Mouse (Mus musculus) thymus, postnatal 4 days (tissue): Measurements from ENCODE around the gene Prickle2.

Experiments used
- DNase-seq: peaks from one replicate; pipeline ENCODE4 v3.0.0; 2021

Gene Prickle2

DNA sequence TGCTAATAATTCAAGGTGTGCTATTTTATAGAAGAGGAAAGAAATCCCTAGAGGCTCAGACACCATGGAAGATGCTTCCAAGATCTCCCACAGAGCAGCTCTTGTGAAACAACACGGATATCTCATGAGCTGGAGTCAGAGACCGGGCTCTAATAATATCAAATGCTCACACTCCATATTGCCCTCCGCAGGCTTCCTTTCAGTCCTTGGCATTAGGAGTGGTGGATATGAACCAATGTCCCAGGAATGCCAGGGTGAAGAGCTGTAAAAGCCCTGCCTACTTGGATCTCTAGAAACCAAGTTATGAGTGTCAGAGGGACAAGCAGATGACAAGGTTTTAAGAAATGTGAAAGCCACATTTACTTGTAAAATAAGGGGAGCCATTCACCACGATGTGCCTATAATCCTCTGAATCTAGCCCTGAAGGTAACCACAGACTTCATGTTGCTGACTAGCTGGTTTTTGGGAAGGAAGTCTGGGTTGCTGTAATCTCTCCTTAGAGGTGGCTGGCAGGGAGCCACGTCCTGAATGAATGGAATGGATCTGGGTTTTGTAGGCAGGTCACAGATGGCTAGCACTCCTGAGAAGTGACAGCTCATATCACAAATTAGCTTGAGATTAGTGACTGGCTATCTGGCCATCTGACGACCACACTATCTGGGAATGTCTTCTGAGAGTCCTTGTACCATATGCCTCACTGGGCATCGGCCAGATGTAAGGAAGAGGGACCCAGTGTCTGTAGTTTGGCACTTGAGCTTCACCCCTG lies 278.4 kb downstream of the Prickle2 start:
- no peak for DNase-seq

DNA sequence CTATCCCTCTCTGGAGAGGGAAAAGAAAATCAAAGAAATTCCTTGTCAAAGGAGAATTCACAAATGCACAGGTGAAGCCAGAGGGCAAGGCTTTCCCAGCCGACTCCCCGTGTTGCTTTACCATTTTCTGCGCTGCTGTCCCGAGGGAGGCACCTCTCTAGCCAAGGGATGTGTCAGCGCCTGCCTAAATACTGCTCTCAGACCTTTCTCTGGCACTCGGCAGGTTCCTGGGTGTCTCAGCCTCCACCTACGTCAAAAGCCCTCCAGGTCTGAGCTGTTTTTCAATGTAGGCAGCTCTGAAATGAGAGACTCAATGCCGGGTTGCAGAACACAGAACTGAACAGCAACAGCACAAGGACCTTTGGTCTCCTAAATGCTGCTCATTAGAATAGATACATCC lies 280.1 kb downstream of the Prickle2 start:
- no peak for DNase-seq

DNA sequence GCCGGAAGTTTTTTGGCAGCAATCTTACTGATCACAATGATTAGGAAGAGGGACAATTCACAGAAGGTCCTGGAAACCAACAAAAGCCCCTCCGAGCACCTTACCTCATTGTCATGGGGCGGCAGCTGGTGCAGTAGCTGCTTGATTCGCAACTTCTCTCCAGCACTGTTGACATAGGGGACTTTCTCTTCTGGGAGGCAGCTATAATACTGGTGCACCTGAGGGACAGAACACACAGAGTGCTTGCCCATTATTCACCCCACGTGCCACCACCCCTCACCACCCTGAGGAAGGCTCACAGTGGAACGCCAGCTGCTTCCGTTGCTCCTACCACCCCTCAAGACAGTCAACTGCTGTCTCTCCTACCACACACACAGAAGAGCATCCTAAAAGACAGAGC lies 280.5 kb downstream of the Prickle2 start:
- DNase-seq, result no peak

DNA sequence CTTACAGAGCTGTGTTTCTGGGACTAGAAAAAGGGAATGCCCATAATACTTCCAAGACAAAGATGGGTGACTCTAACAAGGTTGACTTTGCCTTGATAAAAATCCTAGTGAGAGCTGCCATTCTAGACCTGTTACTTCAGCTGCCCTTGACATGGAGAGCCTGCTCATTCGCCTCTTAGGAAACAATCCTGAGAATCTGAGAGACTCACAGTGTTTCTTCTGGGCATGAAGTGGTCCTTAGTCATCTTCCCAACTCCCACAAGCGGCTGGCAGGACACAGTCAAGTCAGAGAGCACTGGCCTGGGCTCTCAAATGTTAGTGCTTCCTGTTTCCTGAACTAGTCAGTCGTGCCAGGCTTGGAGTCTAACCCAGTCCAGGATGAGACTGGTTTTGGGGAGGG lies 281.0 kb downstream of the Prickle2 start:
- DNase-seq, result no peak

DNA sequence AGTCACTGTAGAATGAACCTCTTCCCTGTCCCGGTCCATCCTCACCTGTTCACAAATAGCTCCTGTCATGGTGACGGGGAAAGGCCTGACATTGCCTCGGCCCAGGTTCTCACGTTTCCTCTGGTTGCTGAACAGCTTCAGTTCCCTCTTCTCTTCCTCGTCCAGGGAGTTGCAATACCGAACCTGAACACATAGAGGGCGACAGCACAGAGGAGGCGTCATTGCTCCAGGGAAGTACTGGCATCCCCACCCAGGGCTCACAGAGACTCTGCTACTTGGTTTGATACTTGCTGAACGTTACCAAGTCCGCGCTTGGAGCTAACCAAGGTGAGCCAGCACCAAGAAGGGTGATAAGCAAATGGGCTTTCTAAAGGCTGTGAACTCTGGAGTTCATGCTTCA lies 283.7 kb downstream of the Prickle2 start:
- DNase-seq, result peak; percentile 26

DNA sequence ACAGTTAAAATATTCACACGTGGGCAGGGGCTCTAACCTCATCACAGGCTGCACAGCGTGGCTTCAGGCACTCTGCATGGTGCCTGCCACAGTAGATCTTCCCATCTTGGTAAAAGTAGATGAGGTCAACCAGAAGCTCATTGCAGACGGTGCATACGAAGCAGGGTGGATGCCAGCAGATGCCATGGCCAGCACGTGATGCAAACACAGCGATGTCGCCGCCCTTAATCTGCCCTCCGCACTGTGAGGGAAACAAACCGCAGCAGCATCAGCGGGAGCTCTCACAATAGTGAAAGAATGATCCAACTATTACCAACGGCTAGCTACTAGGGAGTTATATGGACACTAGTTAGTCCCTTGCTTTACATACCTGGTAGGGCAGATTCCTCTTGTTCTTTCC lies 285.8 kb downstream of the Prickle2 start:
- no peak for DNase-seq

DNA sequence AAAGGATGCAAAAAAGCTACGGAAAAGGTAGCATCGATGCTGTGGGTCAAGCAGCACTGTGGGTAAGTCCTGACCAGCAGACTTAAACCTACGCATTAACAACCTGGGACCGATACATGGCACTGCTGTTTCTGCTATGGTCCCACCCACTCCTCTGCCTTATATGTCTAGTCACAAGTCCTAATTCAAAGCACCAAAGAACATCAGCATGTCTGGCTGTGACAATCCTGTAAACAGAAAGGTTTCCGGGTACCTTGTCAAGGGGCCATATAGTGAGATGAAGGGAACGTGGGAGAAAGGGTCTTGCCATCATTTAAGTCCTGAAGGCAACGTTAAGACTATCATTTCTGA lies 290.6 kb downstream of the Prickle2 start:
- DNase-seq, result no peak

DNA sequence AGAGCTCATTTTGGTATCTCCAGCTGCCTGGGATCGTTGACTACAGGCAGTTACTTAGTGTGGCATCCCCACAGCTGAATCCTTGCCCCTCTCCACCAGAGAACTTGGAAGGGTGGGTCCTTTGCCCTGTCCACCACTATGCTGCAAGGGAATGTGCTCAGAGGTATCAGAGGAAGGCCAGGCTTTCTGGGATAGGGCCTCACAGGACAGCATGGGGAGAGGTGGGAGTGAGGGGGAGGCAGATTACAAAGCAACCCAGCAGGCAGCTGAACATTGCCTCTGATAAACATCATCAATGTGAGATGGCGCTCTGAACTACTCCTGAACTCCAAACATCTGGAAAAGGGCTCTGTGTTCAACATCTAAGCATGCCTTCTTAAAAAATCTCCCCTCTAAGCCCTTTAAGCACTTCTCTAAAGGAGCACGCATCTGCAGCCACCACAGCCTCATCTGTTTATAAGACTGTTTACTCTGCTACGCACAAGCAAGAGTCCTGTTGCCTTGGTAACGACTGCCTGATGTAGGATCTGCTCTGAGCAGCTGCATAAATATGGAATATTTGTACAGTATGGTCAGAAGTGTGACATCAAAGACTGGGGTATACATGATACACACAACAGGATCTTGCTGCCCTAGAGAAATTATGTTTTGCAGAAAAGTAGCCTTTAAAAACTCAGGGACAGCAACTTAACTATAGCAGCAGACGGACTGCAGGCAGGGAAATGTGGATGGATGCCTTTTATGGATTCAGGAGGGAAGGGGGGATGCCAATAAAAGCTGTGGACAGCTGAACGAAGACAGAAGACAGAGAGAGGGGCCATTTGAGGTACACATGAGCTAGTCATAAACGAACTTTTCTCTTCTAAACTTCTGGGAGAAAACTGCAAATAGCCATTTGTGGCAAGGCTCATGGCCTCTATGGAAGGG lies 291.2 kb downstream of the Prickle2 start:
- DNase-seq, result no peak

DNA sequence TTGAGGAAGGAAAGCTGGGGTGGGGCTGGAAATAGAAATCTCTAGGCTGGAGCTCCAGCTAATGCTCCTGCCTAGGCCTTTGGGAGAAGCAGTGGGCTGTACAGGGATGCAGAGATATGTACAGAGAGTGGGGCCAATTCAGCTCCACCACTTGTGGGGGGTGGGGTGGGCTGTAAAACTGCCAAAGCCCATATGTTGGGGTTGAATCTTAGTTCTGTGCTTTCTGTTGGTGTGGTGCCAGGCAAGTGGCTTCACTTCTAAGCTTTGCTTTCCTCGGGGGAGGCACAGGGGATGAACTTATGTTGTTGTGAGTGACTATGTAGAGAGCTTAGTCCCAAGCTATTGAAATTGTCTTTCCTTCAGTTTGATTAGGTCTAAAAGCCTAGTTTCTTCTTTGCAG lies 292.0 kb downstream of the Prickle2 start:
- no peak for DNase-seq

DNA sequence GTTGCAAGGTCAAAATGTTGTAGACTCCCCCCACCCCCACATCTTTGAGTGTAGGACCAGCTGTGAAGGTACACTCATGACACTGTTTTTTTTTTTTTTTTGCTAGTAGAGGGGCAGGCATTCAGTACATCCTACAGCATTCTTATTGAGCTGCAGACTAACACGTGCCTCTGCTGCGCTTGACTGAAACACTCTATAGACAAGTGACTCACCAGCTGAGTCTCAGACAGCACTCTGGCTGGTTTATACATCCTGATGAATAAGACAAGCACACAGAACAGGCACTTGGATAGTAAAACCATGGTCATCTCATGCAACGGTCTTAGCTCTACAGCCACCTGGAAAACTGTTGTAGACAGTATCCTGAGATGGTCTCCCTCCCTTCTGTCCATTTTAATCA lies 296.2 kb downstream of the Prickle2 start:
- DNase-seq, result no peak

DNA sequence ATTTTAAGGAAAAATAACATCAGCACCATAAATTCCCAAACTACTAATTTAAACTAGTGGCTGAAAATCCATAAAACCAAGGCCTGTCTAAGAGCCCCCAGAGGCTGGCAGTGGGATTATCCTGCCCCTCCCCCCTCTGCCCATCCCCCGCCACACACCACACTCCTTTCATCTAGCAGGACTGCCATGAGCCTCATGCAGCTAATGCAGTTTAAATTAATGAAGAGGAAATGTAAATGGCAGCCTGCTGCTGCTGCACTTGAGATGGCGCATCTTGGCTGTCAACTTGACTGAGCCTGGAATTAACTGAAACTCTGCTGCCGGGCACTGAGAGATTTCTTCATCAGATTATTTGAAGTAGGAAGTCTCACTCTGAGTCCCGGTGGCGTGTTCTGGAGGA lies 298.7 kb downstream of the Prickle2 start:
- DNase-seq, result no peak

DNA sequence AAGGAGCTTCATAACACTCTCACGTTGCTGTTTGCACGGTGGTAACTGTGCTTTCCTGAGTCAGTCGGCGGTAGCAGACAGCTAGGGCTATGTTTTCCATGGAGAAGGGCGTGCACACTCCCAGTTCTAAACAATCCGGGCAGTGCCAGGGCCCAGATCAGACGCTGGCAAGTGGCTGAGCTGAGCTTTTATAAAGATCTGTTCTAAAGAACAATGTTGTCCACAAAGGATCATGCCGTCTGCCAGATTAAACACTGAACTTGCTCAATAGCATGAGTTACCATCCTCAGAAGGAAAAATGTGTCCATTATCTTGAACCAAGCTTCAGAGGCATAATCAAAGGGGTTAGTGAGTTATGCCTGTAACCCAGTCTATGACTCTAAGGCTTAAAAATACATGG lies 300.4 kb downstream of the Prickle2 start:
- DNase-seq, result no peak

DNA sequence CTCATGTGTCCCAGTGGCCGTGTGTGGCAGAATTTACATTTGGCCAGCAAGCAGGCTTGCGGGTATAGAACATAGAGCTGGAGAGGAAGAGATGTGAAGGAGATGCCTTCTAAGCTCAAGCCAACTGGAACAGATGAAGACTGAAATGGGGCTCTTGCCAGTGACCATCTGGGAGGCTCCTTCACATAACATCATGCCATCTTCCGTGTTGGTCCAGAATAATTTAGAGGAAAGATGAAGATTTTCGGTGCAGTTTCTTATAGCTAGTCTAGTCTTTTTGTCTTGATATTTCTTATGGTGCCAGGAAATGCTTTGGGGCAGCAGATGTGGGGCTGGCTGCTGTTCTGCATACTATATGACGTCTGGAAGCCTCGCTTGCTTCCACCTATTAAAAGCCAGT lies 308.1 kb downstream of the Prickle2 start:
- DNase-seq, result no peak

DNA sequence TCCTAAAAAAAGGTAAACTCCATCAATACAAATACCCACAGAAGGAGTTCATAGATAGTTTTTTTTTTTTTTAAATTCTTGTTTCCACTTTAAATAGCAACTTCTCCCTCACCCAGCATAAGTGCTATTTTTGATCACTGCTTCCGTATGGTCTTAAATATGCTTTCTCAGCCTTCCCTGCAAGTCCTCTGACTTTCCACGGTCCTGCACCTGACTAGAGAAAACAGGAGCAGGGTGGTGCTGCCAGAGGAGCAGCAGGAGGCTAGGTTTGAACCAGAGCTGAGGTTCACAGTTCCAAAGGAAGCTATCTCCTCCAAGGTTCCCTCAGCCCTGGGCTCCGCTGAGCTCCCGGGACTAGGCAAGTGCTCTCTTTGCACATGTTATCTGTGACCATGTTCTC lies 310.4 kb downstream of the Prickle2 start:
- no peak for DNase-seq

DNA sequence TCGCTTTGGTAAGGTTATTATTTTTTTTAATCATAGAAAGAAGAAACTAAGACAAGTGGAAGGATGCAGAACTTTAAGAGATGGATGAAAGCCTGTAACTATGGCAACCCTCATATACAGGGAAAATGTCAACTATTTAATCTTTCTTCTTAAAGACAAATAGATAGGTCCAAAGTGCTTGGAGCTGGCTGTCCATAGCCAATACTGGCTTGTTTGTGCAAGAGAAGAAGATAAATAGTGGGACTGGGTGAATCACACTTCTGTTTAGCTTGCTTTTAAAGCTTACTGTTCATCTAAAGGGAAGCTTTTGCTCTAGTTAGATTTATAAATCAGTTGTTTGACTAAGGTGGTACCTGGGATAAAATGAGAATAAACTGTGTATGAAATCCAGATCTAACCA lies 310.8 kb downstream of the Prickle2 start:
- DNase-seq, result no peak

DNA sequence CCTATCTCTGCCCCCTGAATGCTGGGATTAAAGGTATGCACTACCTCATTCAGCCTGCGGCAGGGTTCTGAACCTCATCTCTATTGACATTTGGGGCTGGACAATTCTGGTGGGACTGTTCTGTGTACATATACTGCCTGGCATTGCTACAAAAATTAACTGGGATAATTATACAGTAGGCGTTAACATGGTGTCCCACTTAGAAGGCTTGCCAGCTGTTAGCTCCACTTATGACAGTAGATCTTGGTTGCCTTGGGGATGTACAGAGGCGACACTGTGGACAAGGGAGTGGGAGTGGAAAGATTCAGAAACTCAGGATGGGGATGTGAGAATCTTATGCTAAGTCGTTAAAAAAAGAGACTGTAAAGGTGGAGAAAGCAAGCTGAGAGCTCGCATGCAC lies 311.3 kb downstream of the Prickle2 start:
- no peak for DNase-seq

DNA sequence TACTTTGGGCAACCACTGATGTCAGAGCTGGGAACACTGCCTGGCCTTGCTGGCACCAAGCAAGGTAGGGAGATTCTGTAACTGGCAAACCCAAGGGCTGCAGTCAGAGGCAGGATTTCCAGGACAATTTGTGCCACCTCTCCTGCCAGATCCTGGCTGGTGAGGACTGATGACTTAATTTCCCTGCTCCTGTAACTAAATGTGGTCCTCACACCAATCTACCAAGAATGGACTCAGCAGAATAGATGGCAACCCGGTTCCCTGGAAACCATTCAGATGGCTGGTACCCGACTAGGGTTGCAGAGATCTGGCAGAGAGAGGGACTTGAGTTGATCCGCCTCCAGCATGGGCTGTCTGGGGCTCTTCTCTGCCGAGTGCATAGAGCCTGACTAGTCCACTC lies 315.6 kb downstream of the Prickle2 start:
- DNase-seq, result no peak

DNA sequence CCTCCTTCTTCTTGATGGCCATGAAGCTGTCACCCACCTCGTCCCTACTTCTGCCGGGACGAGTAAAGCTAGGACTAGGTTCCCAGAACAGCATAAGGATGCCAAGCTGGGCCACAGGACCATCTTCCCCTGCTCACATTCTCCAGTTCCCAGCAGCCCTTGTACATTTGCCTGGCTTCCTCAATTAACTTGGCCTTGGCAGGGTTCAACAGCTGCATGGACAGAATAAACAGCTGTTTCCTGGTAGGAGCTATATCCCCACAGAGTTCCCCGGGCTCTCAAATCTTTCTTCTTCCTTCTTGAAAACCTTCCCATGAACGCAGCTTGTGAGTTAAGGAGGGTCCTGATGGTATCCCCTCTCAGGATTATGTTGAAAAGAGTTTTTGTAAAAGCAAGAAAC lies 317.3 kb downstream of the Prickle2 start:
- DNase-seq, result no peak

DNA sequence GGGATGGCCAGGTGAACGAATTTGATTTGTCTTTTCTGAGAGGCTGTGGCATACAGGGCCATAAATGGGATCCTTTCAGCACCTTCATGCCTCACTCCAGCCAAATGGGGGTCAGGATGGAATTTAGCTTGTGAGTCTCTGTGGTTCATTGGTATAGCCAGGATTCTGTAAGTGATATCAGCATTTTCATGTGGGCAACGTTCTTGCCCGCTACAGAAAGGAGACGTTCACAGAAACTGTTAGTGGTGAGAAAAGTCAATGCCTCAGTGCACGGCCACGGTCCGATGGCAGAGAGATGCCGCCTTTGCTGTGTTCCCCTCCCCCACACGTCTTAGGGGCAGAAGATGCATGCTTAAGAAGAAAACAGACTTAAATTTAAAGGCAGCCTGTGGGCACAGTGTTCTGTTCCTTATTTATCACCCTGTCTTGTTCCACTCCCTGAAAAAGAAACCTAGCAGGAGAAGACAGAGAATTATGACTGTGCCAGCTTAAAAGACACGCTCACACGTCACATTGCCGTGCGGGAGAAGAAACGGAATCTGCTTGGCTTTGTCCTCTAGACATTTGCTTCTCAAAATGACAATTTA lies 322.7 kb downstream of the Prickle2 start:
- DNase-seq, result no peak

DNA sequence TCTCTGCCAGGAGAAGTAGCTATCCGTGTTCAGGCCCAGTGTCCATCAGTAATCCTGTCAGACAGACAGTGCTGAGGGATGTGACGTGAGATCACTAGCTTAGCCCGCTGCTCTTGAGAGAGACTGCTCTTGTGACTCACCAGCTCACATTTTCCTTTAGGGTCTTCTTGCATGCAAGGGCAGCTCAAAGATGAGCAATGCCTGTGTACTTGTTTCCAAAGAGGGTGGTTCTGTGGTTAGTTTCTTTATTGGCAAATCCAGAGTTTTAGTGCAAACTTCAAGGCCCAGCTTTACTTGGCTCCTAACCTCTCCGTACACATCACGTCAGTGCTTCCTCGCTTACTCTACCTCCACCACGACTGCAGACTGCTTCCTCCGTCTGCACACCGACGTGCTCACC lies 324.9 kb downstream of the Prickle2 start:
- no peak for DNase-seq

DNA sequence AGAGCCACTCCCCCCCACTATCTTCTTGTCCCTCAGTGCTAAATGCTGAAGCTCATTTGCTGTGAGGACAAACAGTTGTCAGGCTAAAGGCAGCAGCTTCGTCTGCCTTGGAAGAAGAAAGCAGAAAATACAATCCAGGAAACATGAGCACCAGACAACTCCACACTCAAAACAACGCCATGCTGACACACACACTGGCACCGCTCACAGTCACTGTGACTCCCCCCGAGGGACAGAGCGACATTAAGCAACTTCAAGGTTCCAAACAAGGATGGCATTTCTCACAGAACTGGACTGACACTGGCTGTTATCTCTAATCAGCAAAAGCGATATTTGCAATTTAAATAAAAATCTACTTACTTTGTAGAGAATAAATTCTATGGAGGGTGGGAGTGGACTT lies 331.1 kb downstream of the Prickle2 start:
- no peak for DNase-seq

DNA sequence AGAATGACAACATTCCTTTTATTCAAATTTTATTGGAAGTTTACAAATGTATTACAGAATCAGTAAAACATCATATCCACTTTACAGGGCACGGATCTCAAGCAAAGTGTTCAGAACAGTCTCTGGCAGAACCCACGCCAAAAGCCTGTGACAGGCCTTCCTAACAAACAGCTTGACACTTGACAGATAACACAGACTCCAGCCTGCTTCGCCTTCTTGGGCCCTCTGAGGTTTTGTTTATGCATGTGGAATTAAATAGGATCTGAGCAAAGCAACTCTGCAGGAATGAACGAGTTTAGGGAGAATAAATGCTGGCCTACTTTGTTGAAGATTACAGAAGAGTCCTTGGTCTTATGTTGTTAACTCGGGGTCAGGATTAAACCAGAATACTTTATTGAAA lies 335.1 kb downstream of the Prickle2 start:
- no peak for DNase-seq

DNA sequence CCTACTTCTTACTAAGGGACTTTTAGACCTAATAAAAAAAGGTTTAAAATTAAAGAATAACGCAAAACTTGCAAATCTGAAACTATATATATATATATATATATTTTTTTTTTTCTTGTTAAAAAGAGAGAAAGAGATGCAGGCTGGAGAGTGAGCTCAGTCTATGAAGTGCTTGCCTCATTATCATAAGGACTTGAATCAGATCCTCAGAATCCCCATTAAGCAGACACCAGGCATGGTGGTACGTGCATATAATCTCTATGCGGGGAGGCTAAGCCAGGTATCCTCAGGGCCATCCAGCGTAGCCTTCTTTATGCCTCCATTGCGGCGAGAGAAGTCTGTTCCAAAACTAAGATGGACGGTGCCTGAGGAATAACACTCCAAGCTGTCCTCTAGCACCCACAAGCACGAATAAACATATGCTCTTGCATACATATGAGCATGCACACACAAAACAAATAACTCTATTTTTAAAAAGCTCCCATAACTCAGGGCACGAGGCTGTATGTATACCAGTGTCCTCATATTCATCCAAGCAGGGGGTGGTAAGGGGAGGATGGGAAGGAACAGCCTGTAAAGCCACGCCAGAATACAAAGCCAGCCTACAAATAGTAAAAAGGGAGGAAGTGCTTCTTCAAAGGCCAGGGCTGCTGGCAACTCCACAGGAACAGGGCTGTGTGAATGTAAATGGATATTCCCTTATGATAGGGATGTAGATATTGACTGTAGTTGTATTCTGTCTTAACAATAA lies 358.5 kb downstream of the Prickle2 start:
- no peak for DNase-seq
